Mouse (Mus musculus) cerebellum, adult 11 months (tissue): ENCODE data around the gene Ccdc102a.
A peak's percentile ranks its signal among the peaks of the same experiment; 100 is the strongest.

ENCODE experiments used
- DNase-seq: peaks from one replicate; pipeline ENCODE4 v3.0.0; 2022

Gene Ccdc102a

DNA sequence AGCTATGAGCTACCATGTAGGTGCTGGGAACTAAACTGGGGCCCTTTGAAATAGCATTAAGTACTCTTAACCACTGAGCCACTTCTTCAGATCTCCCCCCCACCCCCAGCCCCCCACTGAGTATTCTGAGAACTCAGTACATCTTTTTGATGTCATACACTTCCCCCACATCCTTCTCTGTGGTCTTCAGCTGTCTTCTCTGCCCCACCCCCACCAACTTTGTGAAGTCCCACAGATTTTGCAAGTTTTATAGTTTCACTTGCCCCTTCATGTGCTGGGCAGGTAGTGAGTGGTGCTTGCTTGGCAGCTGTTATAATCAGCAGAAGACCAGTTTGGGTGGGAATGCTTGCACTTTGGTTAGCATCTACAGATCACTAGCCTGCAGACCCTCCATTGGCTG lies 1.4 kb upstream of the Ccdc102a start:
- DNase-seq: no peak

DNA sequence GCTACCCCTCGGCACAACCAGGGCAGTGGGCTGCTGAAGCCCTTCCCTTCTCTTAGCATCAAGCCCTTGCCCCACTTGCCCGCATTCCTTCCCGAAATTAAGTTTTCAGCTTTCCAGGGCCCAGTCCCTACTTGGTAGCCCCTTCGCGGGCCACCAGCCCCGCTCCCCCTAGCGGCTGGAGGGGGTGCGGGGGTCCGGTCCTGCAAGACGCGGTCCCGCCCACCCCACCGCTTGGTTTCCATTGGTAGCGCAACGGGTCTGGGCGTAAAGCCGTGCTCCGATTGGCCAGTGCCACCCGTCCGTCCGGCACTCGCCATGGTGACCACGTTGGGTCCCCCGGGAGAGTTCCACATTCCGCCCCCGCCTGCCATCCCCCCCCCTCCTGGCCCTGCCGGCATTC lies 546 bp downstream of the Ccdc102a start:
- peak; percentile 25 for DNase-seq

DNA sequence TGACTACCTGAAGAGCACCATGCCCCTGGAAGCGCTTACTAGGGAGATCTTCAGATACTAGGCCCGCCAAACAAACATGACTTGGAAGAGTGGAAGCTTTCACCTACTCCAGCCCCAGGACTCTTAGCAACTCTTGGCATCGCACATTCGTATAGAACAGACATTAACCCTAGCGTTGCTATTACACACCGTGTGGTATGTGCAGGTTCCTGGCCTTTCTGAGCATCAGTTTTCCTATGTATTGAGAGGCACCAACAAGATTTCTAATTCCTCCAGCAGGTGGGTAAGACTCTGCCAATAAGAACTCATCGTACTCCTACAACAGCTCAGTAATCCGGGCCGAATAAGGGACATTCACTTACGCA lies 956 bp downstream of the Ccdc102a start:
- no peak for DNase-seq

DNA sequence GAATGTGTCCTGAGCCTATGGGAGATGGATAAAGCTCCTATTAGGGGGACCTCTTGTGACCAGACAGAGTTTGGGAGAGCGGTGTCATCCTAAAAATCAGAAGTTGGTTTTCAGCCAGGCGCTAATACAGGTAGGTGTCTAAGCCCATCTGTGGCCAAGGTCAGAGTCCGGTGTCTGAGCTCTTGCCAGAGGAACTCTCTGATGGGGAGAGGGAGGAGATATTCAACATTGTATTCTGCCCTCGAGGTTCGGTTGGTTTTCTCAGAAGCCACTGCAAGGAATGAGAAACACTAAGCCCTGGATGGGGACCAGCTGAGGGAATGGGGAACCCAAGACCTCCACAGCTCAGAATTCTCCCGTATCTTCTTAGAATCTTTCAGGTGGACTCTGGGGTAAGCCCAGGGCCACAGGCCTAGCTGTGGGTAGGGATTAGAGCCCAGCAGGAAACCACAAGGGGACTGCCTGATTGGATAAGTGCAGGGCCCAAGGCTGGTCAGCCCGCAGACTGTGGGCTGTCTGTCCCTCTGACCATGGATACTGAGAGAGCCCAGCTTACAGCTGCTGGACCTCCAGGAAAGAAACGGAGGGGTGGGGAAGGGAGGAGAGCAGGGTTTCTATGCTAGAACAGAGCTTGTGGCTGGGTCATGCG lies 1.5 kb downstream of the Ccdc102a start:
- DNase-seq: no peak

DNA sequence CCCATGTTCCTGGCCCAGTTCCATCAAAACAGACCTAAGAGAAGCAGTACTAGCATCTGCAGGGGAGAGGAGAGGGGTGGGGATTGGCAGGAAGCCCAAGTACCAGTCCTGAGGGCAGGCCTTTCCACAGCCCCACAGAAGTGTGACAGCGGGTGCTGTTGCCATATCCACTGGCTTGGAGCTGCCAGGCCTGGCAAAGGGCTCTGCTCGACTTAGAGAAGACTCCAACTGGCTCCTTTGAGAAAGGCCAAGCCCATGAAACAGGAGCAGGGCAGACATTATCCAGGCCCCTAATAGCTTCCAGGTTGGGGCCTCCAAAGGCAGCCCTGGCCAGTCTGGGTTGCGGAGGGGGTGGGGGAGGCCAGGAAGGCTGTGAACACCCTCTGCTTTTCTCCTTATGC lies 3.2 kb downstream of the Ccdc102a start:
- DNase-seq: no peak

DNA sequence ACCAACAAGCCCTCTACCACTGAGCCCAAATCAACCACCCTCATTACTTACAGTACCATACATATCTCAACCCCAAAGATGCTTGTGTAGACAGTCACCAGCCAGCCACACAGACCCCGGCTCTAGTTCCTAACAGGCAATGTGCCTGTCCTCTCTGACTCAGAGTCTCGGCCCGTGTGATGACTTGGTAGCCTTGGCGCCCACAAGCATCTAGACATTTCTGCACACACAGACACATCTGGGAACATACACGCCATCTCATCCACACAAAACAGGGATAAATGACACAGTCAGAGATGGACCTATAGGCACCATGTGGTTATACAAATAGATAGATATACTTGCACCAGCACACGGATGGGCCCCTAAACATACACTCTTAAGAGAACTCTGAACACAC lies 3.6 kb downstream of the Ccdc102a start:
- no peak for DNase-seq

DNA sequence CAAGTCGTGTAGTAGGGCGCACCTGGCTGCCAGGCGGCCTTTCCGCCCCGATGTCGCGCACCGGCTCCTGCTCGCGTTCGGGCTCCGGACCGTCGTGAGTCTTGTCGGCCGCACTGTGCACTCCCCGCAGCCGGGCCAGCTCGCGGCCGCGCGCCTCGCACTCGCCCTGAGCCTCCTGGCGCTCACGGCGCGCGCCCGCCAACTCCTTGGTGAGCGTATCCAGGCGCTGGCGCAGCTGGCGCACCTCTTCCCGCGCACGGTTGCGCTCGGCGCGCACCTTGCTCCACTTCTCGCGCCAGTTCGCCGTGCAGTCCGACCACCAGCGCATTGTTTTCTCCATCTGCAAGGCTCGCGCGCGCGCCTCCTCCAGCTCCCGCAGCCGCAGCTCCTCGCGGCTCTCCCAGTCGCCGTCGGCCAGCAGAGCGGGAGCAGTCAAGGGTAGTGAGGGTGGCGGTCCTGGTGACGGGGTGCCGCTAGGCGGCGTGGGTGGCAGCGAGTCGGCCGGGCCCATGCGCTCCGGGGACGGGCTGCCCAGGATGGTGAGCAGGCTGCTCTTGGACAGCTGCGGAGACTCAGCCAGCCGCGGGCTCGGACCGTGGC lies 4.7 kb downstream of the Ccdc102a start:
- DNase-seq: no peak

DNA sequence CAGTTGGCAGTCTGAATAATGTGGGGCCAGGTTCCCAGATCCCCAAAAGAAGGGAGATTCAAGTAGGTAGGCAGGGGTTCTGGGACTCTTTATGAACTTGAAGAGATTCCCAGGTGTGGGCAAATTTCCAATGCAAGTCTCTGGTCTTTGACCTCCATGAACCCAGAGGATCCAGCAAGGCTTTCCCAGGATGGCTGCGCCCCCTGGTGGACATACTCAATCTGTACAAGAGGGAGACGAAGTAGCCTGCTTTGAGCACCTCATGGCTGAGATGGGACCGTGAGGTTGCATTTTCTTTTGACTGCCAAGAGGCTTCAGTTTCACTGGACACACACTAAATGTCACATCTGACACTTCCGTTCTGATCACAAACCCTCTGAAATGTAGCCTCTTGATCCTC lies 9.1 kb downstream of the Ccdc102a start:
- peak; percentile 57 for DNase-seq

DNA sequence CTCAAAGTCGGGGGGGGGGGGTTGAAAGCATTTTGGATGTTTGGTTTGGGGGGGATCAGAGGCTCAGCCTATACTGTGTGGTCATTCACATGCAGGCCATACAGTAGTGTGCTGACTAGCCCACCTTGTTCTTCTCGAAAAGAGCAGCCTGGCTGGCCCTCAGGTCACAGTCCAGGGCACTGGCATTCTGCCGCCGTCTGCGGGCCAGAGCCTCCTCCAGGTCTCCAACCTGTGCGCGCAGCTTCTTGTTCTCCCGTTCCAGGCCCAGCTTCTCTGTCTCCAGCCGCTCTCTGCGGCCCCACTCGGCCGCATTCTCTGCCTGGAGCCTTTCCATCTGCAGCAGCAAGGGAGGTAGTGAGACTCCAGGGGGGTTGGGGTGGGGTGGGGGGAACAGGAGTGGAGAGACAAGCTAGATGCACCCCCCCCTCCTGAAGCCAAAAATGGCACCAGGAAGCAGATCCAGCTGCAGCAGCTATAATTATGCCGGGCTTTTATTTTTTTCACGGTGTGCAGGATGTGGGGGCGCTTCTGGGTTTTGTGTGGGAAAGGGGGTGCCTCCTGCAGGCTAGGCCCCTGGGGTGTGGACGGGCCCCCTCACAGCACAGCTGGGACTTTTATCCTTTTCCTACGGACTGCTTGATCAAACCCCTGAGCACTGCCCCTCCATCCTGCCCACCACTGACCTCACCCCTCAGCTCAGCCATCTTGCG lies 10.2 kb downstream of the Ccdc102a start:
- DNase-seq: no peak

DNA sequence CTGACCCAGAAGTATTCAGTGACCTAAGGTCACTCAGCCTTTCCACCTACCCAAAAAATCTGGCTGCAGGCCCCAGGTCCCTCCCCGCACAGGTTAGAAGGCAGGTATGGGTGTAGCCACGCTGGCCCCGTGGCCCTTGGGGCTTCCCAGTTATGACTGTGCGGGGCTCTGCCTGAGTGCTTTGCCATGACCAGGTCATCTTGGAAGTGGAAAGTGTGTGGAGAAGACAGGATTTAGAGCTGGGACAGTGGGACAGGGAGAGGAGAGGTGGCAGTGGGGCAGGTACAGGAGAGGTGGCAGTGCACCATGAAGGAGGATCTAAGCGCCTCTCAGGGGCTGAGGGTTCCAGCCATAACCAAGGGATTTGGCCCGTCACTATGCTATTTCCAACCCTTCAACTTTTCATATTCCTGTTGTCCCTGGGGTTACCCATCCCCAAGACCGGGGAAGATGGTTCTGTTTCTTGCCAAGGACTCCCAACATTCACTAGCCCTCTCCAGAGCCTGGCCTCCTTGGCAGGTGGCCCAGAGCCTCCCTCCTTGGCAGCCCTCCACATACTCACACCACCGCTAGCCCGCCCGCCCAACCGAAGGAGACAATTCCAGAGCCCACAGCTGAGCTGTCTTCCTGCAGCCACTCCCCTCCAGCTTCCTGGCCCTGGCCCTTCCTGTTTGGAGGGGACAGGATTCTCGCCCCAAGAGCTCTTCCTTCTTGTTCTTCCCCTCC lies 13.3 kb downstream of the Ccdc102a start:
- no peak for DNase-seq

DNA sequence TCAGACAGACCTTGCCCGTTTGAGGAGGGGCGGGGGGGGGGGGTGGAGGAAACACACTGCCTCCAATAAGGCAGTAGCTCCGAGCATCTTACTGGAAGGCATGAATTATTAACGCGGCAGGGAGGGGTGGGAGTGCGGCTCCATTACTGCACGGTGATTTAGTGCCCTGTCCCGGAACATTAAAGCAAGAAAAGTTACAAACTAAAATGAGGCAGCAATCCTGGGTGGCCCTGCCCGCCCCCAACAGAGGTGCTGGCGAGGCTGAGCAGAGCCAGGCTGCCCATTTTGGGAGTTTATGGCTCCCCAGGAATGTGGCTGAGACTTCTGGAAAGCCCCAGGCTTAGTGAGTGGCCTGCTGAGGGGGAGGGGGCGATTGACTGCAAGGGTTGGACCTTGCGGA lies 14.2 kb downstream of the Ccdc102a start:
- no peak for DNase-seq

DNA sequence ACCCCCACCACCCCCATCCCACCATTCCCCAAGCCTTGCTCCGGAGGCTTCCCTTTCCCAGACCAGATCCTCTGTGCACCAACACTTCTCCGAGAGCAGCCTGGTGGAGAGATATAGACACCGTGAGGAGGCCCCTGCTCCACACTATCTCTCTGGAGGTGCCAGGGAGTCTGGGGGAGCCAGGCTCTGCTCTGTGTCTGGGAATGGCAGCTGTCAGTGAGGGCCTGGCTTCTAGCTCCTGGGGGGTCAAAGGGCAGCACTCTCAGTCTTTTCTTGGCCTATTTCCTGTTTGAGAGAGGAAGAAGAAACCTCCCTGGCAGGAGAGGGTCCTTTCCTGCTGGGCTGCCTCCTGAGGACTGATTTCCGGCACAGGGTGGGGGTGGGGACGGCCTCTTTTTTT lies 16.9 kb downstream of the Ccdc102a start:
- DNase-seq: no peak

DNA sequence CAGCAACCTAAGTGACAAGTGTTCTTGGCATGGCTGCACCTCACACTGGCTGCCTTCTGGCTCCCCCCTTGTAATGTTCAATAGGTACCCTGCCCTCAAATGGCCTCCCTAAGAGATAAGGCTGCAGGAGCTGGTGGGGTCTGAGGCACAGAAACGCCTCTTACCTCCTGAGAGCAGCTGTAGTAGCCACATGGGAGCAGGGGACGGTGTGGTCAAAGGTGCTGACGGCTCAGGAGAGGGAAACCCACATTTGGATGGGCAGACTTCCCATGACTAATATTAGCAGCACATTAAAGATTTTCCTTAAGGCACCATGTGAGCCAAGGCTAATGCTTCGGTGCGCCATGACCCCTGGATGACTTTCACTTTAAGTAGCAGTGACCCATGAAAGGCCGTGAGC lies 17.3 kb downstream of the Ccdc102a start:
- DNase-seq: no peak

DNA sequence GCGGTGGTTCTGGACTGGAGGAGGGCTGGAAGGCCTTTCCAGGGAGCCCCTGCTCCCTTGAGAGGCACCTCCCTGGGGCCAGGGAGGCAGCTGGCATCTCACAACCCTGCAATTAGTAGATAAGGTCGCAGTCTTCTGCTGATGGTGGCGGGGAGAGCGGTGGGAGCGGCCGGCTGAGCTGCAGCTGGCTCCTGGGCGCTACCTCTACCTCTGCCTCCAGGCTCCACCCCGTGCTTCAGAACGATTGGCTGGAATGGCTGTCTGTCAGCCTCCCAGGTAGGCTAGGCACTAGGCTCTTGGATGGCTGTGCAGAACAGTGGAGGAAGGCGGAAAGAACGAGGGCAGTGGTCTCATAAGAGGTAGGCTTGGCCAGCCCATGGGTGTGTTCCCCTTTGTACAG lies 18.6 kb downstream of the Ccdc102a start:
- DNase-seq: no peak

DNA sequence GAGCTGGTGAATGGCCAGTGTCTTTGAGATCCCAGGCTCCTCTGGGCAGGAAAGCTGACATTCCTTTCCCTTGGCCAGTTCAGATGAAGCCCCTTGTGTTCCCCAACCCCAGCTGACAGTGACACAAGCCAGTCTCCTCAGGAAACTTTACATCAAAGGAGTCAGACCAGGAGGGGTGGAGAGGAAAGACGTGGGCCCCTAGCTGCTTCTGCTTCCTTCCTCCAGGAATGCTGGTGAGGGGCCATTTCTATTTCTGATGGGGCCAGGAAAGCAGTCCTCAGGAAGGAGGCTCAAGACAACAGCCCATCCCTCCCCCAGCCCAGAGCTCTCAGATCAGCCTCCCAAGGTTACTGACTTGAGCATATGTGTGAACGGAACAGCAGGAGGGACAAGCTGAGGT lies 25.0 kb downstream of the Ccdc102a start:
- DNase-seq: no peak

DNA sequence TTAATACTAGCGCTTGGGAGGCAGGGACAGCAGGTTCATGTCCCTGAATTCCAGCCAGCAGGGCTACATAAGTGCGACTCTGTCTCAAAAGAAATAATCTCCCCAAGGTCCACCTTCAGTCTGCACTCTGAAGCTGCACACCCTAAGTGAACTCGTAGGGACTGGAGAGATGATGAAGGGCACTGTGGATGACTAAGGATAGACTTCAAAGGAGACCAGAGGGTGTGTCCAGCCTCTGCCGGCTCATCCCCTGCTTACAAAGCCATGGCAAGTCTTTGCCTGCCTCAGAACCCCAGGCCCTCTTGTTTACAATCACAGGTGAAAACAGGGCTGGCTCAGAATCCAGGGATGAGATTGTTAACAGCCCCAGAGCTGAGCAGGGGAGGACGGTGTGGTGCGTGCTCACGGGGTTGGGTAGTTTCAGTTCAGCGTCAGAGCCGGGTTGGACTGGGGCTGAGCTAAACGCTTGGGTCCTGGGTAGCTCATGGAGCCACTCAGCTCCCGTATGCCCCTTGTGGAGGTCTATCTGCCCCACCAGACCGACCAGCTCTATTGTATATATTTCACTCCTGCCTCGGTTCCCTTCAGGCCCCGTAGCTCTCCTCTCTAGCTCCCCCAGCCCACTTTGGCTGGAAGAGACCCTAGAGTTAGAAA lies 29.4 kb downstream of the Ccdc102a start:
- DNase-seq: no peak

DNA sequence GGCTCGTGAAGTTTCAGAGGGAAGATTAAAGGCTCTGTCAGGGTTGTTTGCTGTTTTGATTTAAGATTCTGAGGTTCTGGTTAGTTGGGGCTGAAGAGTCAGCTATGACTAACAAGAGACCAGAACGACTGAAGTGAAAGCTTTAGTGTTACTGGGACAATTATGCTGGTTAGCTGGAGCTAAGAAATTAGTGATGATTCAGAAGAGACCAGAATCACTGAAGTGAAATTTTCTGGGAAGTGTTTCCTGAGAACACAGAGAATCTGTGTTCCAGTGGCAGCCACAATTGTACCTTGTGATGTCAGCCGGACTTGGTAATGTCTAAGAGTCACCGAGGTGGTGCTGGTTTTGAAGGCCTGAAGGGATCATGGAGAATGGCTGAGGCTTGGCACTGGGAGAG lies 37.2 kb downstream of the Ccdc102a start:
- DNase-seq: no peak

DNA sequence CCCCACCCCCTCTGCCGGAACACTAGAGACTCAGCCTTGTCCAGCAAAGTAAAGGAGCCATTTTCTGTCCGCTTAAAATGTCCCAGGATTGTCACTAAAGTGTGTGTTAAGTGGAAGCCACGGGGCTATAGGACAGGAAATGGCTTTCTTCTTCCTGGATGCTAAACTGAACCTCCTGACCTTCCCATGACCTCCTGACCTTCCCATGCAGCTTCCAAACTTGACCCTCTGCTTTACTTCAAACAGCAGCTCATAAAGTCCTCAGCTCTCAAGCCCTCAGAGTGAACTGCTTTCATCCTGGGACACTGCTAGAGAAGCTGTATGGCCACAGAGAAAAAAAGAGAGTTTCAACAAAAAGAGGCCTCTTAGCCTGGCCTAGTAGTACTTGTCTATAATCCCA lies 41.1 kb downstream of the Ccdc102a start:
- DNase-seq: no peak

DNA sequence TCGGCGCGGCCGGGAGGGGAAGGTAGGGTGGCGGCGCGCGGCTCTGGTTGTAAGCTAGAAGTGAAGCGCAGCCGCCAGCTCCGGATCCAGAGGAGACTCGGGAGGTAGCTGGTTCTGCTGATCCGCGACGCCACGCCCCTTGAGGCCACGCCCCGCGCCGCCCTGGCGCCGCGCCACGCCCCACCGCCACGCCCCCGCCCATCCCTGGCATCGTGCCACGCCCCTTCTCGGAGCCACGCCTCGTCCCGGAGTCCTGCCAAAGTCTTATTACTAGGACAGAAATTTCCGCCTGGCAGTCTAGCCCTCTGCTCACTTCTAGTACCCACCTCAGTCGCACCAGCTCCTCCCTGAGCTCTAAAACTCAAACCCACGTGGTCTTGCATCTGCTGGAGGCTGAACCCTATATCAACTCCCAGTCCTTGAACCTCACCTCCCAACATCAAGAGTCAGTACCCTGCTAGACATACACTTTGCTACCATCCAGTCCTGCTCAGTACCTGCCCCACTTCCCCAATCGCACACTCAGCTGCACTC lies 41.6 kb downstream of the Ccdc102a start, which contains the start of gene Dok4:
Dok4 (minus strand) TSS at position 134 of the 534 bp plus-strand sequence.
- peak; percentile 53 for DNase-seq

DNA sequence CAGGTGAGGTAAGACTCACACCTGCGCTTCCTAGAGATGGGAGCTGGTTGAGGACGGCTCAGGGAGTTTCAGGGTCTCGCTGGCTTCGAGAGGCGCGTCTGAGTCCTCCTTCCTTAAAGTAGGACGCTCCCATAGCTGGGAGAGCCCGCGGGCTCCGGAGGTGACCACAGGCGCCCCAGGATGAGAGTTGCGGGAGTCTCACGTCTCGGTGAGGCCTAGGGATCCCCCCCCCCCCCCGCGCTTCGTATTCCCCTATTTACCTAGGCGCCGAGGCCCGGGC lies 42.1 kb downstream of the Ccdc102a start:
- DNase-seq: no peak

DNA sequence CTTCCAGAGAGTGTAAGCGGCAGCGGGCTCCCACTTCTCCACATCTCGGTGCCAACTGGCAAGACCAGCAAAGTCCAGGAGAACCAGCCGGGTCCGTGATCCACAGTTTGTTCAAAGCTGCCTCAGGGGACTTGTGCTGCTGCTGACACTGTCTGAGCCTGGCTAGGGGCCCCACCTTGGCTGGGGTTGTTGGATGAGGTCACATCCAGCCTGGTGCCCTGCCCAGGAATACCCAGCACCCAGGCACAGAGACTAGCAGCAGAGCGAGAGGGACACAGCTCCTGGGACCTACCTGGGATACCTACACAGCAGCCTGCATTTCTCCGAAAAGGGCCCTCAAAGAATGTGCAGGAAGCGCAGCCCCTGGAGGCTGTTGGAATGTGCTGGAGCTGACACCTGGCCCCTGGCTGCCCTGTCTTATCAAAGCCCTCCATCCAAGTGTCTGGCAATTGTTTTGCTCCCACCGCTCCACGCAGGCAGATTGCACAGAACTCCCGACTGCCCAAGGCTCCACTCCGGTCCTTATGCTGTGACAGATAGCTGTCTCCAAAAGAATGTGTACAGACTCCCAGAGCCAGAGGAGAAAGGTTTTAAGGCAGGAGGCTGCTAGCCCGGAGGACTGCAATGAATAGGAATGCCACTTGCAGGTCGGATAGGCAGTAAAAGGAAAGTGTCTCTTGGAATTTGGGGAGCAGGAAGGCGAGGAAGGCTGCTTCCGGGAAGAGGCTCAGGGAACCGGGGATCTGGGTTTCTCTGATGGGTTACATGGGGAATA lies 42.6 kb downstream of the Ccdc102a start:
- no peak for DNase-seq

DNA sequence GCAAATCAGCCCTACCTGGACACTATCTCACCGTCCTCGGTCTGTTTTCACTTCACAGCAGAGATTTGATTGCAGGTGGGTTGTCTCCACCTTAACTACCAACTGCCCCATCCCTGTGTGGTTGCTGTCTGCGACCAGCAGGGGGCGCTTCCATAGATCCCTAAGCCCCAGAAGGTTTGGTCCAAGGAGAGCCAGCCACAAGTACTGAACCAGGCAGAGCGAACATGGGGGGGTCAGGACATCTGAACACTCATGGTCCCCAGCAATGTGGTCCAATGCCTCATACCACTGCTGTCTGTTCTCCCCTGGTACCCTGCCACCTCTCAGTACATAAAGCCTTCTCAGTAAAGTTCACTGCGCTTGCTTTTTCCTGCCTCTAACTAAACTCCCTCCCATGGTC lies 43.5 kb downstream of the Ccdc102a start:
- DNase-seq: peak; percentile 56

DNA sequence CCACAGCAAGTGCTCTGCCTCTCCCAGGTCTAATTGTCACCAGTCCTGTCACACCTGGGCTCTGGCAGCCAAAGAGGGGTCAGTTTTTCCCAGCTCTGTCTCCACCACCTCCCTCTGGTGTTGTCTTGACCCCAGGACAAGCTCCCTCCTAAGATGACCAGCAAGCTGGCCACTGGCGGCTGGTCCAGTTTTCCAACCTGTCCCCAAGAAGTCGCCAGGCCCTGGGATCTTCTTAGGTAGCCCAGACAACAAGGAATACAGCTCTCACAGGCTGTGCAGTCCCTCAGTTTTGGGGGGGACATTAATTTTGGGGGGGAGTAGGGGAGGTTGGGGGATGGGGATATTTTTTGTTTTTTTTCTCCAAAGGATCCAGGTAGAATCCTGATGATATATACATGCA lies 45.3 kb downstream of the Ccdc102a start:
- no peak for DNase-seq
